1 mouse cellular context compared by ENCODE assay signal in the genomic region with DNA sequence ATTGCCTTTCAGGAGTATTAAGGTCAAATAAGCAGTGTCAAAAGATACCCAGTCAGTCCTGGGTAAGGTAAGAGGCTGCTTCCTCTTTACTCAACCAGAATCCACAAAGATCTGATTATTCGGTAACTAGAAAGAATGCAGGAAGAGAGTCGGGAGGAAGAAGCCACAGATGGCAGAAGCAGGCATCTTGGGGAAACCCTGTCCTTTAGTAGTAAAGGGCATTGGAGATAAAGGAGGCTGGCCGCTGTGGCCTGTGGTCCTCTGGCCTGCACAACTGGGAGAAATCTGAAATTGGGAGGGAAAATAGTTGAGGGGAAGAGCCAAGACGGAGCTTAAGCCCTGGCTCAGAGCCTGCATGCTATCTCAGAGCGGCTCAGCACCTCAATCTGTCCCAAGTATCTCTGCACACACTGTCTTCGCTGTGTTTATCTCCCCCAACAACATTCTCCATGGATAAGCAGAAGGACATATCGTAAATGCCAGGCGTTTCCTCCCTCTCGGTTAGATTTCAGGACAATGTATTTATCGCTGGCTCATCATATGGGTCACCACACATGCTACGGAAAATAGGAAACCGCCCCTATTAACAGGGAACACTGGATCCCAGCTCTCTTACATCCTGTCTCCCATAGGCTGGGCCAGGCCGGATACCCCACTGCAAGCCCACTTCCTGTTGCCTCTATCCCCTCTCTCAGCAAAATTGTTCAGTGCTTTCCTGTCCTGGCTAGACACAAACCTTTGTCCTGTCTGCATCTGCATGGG.
A peak's percentile ranks its signal among the peaks of the same experiment; 100 is the strongest.
TF ChIP-seq lines count a peak whose summit lies in the region.

No protein-coding gene starts in this region.

TF ChIP-seq in MEL, 35 proteins besides CTCF, POLR2A, EP300 and RAD21 (continued from another document):
- no peak; the same call in 1 of the 2 replicates for TF ChIP-seq USF1 (IDR thresholded peaks at IDR 0.05; ENCODE audit: low read depth, low read length)
- peak; percentile 89 for TF ChIP-seq ETS1 (IDR thresholded peaks at IDR 0.05; ENCODE audit: low read depth, low read length)
- peak; percentile 38; the same call in 1 of the 2 replicates for TF ChIP-seq MXI1 (IDR thresholded peaks at IDR 0.05; ENCODE audit: low read depth, low read length)
- TF ChIP-seq SIN3A (IDR thresholded peaks at IDR 0.05; ENCODE audit: low read length): peak; percentile 61
- 0 out of 2 replicates have a peak, but pooled peaks have one; percentile 9 for TF ChIP-seq MYB (IDR thresholded peaks at IDR 0.05; ENCODE audit: low read depth, low read length)
- no peak for TF ChIP-seq HCFC1 (IDR thresholded peaks at IDR 0.05; ENCODE audit: low read depth, low read length)
- peak; percentile 93 for TF ChIP-seq RCOR1 (IDR thresholded peaks at IDR 0.05; ENCODE audit: low read depth, low read length)
- TF ChIP-seq BHLHE40 (IDR thresholded peaks at IDR 0.05; ENCODE audit: borderline replicate concordance, low read depth, low read length): no peak
